In the genomic region with DNA sequence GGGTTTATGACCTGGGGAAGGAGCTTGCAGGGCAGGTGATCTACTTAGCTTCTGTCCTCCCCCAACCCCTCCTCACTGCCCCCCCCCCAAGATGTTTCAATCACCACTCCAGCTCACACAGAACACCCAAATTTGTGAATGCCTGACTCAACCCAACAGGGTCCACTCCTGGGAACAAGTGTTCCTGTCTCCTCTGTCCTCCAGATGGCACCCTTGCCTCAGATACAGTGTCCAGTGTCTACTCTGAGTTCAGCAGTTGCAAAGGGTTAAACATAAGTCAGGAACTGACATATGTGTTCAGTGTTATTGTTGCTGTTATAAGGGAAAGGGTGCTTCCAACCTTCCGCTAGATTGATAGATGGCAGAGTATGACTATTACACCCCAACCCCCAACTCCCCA, we compare ENCODE assay signal across 9 mouse cellular contexts.
A peak's percentile ranks its signal among the peaks of the same experiment; 100 is the strongest.
DNase-seq lines count a peak whose midpoint lies in the region; ATAC-seq lines count a peak whose summit lies in the region.
"Had no signal": no experiment of that assay in that cellular context is flagged by ENCODE, and none has a peak within 500 bp of the region (broad histone marks: within the 10 kb centered on the region; RNA-seq: fewer than 3 reads in every experiment).

No protein-coding gene starts in this region.

- H3K36me3 ChIP-seq in midbrain, embryonic 15.5 days (replicated peaks), result no peaks in the 10 kb centered on the region

- WGBS in midbrain, embryonic 15.5 days, result 59% methylated on average over 1 of the region's 1 CpGs

- no peaks in the 10 kb centered on the region for H3K9me3 ChIP-seq in midbrain, embryonic 15.5 days

- H3K9ac ChIP-seq in midbrain, embryonic 15.5 days, result no peak overlapping the region

- ATAC-seq in midbrain, embryonic 15.5 days (replicated peaks), result peak; percentile 84

- no peak overlapping the region for H3K4me2 ChIP-seq in midbrain, embryonic 15.5 days

- H3K27ac ChIP-seq in midbrain, embryonic 15.5 days, result no peak overlapping the region

- DNase-seq in kidney, adult 9 months, result peak; percentile 16
- no peak for DNase-seq in kidney, adult 11 months
- DNase-seq in adipocyte (ENCODE audit: low spot score), result peak; percentile 2
- DNase-seq in embryo, embryonic 11 days, result peak; percentile 19
- DNase-seq in ovary, postnatal 14 days (ENCODE audit: low spot score), result no peak
- no peak for DNase-seq in cerebellum, adult 9-10 months
- DNase-seq: heart, adult 11 months; thymus, postnatal 25 days had no signal

- H3K27me3 ChIP-seq in midbrain, embryonic 15.5 days (replicated peaks), result no peaks in the 10 kb centered on the region

- no peak overlapping the region for H3K4me3 ChIP-seq in midbrain, embryonic 15.5 days

- no peaks in the 10 kb centered on the region for H3K4me1 ChIP-seq in midbrain, embryonic 15.5 days

Comparison
In these comparisons a context has a peak if more than half of its experiments do, and no peak if none do; other contexts are left out.
1. DNase-seq: peak in kidney, adult 9 months (single experiment), adipocyte (single experiment) and embryo, embryonic 11 days (single experiment); none in kidney, adult 11 months (single experiment), ovary, postnatal 14 days (single experiment) and cerebellum, adult 9-10 months (single experiment).